Mouse (Mus musculus) spleen, adult 2 months (tissue): ENCODE measurements around the gene Gga1. TPM values are rescaled to one million over a fixed set of nuclear protein-coding genes. Genes with fewer than 3 reads are reported as not detected.

Experiments used
- DNase-seq, 2 experiments: peaks; one replicate each; pipeline versions ENCODE4 v3.0.0 to v3.0.0-alpha.2; 2012 to 2021; ENCODE audit warnings: low spot score in 2 of 2, low read depth in 1 of 2
- H3K27ac ChIP-seq: fragments of 200-500 bp; 2 replicates; pipeline ENCODE4 v1.5.1; 2012; ENCODE audit warnings: low read length, inconsistent platforms; ENCODE audit not compliant: insufficient read depth
- H3K27me3 ChIP-seq: fragments of 200-500 bp; 2 replicates; pipeline ENCODE4 v1.6.1; 2012; ENCODE audit warnings: mild to moderate bottlenecking, moderate library complexity, low read length, inconsistent platforms; ENCODE audit not compliant: control insufficient read depth, insufficient read depth
- H3K36me3 ChIP-seq: fragments of 200-500 bp; 2 replicates; pipeline ENCODE4 v1.6.1; 2012; ENCODE audit warnings: mild to moderate bottlenecking, low read length, inconsistent platforms; ENCODE audit not compliant: control insufficient read depth, insufficient read depth
- H3K4me1 ChIP-seq: fragments of 200-500 bp; 2 replicates; pipeline ENCODE4 v1.6.1; 2011; ENCODE audit warnings: inconsistent platforms; ENCODE audit not compliant: control insufficient read depth, insufficient read depth, insufficient read length
- H3K4me3 ChIP-seq: fragments of 200-500 bp; 2 replicates; pipeline ENCODE4 v1.5.1; 2011; ENCODE audit warnings: mild to moderate bottlenecking, inconsistent platforms; ENCODE audit not compliant: insufficient read depth, insufficient read length; ENCODE audit errors: extremely low read depth
- CTCF ChIP-seq: fragments of 200-500 bp; IDR thresholded peaks from 2 replicates; pipeline ENCODE4 v1.5.1; 2011; ENCODE audit warnings: mild to moderate bottlenecking, inconsistent platforms; ENCODE audit not compliant: insufficient read depth, insufficient read length, insufficient replicate concordance; ENCODE audit errors: extremely low read depth
- POLR2A ChIP-seq: fragments of 200-500 bp; IDR thresholded peaks from 2 replicates; pipeline ENCODE4 v1.6.1; 2011; ENCODE audit warnings: low read depth, low read length, inconsistent platforms
- WGBS: fragments of 180-500 bp; shearing (Covaris S2); methylation state at CpG from one replicate; pipeline ENCODE4 v1.1.7; 2018; 5-methylcytosine and 5-hydroxymethylcytosine counted together
- polyA plus RNA-seq: library from polyadenylated mRNA; depleted of rRNA; stranded (reverse); fragments of >200 nt; gene quantifications from 2 replicates; pipeline ENCODE4 v1.2.3, GENCODE M21; 2012

The Gga1 gene
- polyA plus RNA-seq, 1 experiment = 70.2 TPM

DNA sequence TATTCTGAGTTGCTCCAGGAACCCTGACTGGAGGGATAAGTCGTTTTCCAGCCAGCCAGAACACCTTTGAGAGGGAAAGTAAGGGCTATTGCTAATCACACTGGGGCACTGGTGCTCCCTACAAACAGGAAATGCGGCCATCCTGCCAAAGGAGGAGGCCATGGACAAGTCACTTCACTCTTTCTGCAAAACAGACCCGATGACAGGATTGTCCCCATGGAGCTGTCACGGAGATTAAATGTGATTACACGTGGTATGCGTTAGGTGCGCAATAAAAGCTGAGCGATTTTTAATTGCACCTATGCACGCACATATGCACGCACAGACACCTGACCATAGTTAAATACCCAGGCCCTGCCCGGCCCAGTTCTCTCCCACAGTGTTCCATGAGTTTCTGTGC lies 36.2 kb upstream of the Gga1 start:
- WGBS = 83% methylated on average over 11 of the region's 11 CpGs

DNA sequence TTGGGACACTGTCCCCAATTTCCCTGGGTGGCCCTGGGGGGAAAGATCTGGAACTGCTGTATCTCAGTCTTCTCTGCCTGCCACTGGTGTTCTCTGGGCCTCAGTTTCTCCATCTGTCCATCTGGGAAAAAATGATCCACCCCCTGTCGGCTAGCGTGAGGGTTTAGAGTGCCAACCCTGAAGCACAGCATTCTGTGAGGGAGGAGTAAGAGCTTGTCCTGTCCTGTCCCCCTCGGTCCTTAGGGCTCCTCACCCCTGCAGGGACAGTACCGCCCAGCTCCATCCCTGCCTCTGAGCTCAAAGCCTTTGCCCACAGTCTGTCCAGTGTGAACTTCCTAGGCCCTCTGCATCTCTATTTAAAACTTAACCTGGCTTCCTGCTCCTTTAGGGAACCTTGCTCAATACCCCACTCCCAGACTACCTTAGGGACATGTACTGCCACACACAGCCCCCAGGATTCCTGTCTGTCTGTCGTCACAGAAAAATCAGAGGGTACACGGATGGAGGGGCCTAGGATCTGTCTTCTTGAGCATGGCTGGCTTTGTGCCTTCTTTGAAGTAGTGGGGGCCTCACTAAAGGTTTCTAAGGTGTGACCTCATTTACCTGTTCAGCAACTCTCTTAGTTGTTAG lies 35.7 kb upstream of the Gga1 start:
- TF ChIP-seq POLR2A (no peak), CTCF (no peak)
- no peak overlapping the region for H3K27ac ChIP-seq
- WGBS = 89% methylated on average over 6 of the region's 6 CpGs
- peaks cover 8% of the 10 kb centered on the region for H3K4me1 ChIP-seq
- no peak overlapping the region for H3K4me3 ChIP-seq
- no peak for DNase-seq
- H3K27me3 ChIP-seq = peaks cover 19% of the 10 kb centered on the region
- H3K36me3 ChIP-seq = no peaks in the 10 kb centered on the region

More for the DNA sequence above, 36.2 kb upstream of the Gga1 start:
- H3K27me3 ChIP-seq = peaks cover 19% of the 10 kb centered on the region
- no peak overlapping the region for H3K4me3 ChIP-seq
- no peak for TF ChIP-seq CTCF
- TF ChIP-seq POLR2A = no peak
- no peak for DNase-seq
- no peaks in the 10 kb centered on the region for H3K36me3 ChIP-seq
- peaks cover 11% of the 10 kb centered on the region for H3K4me1 ChIP-seq
- no peak overlapping the region for H3K27ac ChIP-seq

DNA sequence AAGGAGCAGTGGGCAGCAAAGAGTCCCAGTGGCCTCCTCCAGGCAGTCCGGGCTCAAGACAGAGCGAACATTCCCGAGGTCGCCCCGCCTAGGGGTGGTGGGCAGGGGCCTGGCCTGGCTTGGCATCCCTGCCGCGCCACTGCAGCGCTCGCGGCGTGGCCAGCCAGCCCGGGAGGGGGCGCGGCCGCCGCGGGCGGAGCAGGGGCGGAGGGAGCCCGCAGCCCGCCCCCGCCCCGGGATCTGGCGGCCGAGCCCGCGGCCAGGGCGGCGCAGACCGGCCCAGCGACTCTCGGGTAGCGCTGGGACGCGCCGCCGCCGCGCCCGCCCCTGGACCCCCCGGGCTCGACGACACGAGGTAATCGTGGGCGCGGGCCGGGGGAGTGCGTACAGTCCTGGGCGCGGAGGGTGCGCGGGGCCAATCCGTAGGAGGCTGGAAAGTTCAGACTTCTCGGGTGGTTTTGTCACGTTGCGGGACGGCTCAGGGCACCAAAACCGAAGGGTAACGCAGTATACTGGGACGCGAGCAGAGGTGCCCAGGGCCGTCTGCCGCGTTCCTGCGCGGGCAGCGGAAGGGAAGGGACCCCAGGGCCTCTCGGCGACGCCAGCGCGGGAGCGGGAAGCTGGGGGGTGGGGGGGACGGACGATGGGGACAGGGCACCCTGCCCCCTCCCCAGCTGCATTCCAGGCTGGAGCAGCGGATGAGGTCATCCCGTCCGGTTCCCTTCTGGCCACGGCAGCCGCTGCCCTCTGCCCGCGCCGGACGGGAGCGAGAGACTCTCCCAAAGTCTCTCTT lies 34.4 kb upstream of the Gga1 start, which contains the start of gene Cdc42ep1:
Cdc42ep1 (plus strand) TSS at position 254 of the 793 bp plus-strand sequence.
- TF ChIP-seq POLR2A (no peak), CTCF (no peak)
- Histone ChIP-seq H3K36me3 (no peaks in the 10 kb centered on the region), H3K4me1 (peaks cover 8% of the 10 kb centered on the region), H3K27ac (peak within 1 kb of the TSS; percentile 78), H3K27me3 (peaks cover 19% of the 10 kb centered on the region), H3K4me3 (peak within 1 kb of the TSS; percentile 55)
- 3% methylated on average over 76 of the region's 86 CpGs for WGBS
- no peak for DNase-seq

DNA sequence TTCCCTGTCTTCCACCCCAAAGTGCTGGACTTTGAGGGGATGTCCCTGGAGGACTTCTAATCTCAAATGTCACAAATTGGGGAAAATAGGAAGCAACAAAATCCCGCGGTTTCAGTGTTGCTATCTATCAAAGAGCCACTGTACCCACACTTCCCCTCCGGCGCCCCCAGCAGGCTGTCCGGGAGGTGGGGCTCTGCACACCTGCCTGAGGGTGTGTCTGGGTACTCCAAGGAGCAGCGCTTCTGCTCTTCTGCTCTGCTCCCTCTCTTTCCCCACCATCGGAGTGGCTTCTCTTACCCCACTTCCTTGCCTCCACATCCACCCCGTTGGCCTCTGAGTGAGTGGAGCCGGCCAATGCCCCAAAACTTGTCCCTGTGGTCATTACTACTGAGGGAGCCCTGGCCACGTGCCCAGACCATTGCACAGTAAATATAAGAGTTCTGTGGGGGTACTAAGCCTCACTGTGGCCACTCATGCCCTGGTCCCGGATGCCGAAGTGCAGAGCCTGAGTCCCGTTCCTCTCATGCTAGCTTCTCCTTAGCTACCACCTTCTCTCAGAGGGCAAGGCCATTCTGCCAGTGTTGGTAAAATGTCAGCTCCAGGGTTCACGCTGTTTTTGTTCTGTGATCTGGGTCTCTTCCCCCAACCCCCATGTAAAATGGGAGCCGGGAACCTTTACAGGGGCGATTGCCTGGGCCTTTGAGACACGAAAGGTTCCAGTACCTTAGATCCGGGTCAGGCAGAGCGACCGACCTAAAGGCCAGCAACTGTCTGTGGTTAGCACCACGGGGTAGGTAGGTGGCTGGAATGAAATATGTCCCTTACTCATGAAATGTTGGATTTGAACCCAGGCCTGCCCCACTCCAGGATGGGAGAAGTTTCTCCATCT lies 33.2 kb upstream of the Gga1 start:
- H3K27me3 ChIP-seq = peaks cover 19% of the 10 kb centered on the region
- peak overlapping the region; percentile 55; the same call in 1 of the 2 replicates for H3K4me3 ChIP-seq
- H3K36me3 ChIP-seq = no peaks in the 10 kb centered on the region
- H3K4me1 ChIP-seq = peaks cover 8% of the 10 kb centered on the region
- WGBS = 30% methylated on average over 21 of the region's 21 CpGs
- TF ChIP-seq POLR2A (no peak), CTCF (no peak; the same call in 1 of the 2 replicates)
- no peak for DNase-seq
- peak overlapping the region; percentile 78; the same call in 1 of the 2 replicates for H3K27ac ChIP-seq

DNA sequence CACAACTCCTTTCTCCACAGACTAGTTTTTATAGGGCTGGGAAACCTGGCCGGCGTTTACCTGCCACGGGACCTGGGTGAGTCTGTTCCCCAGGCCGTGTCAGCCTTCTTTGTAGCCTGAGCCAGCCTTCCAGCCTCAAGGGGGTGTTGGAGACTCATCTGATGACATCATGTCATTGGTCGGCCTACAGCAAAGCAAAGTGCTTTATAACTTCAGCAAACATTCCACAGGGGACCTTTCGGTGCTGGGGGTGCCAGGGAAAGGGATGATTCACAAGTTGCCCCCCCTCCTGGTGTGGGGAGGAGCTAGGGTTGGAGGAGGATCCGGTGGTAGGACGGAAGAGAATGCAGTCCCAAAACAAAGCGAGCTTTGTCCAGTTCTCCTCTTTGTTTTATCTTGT lies 32.2 kb upstream of the Gga1 start:
- WGBS = 72% methylated on average over 9 of the region's 9 CpGs
- TF ChIP-seq POLR2A (no peak), CTCF (no peak)

DNA sequence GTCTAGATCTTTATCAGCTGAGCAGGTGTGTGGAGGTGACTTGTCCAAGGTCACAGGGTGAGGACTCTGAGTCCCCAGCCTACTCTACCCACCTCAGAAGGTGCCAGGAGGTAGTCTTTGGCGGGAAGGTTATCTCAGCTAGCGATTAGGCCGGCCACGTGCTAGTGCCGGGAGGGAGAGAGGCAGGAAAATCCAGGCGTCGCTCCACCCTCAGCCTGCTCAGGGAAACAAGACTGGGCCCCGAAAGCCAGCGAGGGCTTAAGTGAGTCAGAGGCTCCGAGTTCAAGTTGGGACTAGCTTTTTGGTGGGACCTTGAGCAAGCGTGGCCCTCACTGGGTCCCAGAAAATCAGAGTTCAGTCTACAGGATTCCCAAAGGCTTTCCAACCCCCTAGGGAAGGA lies 31.7 kb upstream of the Gga1 start:
- peaks cover 8% of the 10 kb centered on the region for H3K4me1 ChIP-seq
- DNase-seq = no peak

More for the DNA sequence above, 32.2 kb upstream of the Gga1 start:
- no peak overlapping the region for H3K27ac ChIP-seq
- no peak overlapping the region for H3K4me3 ChIP-seq
- DNase-seq = no peak
- H3K4me1 ChIP-seq = peaks cover 8% of the 10 kb centered on the region
- H3K36me3 ChIP-seq = no peaks in the 10 kb centered on the region
- H3K27me3 ChIP-seq = peaks cover 19% of the 10 kb centered on the region

More for the DNA sequence above, 31.7 kb upstream of the Gga1 start:
- Histone ChIP-seq H3K27ac (no peak overlapping the region), H3K36me3 (no peaks in the 10 kb centered on the region), H3K27me3 (peaks cover 19% of the 10 kb centered on the region), H3K4me3 (no peak overlapping the region)
- TF ChIP-seq CTCF = no peak
- no peak for TF ChIP-seq POLR2A
- WGBS = 82% methylated on average over 11 of the region's 11 CpGs
